In the genomic region with DNA sequence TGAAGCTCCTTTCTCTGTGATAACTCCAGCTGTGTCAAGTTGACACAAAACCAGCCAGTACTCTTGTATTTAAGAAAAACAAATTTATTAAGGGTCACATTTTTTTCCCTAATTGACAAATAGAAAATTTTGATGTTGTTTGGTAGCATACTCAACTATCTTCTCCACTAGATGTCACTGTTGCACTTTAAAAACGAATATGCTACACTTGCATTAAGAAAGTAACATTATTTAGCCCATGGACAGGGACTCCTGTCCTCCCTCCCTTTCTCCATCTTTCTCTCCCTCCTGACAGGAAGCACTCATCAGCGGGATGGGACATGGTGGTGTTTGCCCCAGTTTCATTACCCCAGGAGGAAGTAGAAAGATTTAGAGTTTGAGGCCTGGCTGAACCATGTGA, we compare ENCODE assay signal across 7 mouse cellular contexts. TPM values are rescaled to one million over a fixed set of nuclear protein-coding genes. Genes with fewer than 3 reads are reported as not detected.
A peak's percentile ranks its signal among the peaks of the same experiment; 100 is the strongest.
DNase-seq lines count a peak whose midpoint lies in the region; ATAC-seq and TF ChIP-seq lines count a peak whose summit lies in the region.
"Not testable (repeated sequence)": the region's sequence is repeated elsewhere in the genome, so short reads cannot be mapped to it uniquely, and the experiment has no call there.

No protein-coding gene starts in this region.

- not testable (repeated sequence) for H3K27me3 ChIP-seq in MEL (ENCODE audit: control insufficient read depth in 1 of 2, insufficient read depth in 2 of 2, low read length in 2 of 2); kidney, embryonic 15.5 days

- WGBS in kidney, embryonic 15.5 days, result 4% methylated on average over 2 of the region's 2 CpGs
- 0% methylated on average over 2 of the region's 2 CpGs for WGBS in lung, adult 2 months

- H3K36me3 ChIP-seq in MEL (ENCODE audit: control insufficient read depth in 1 of 2, insufficient read depth in 2 of 2, low read length in 2 of 2); kidney, embryonic 15.5 days: not testable (repeated sequence)

- not testable (repeated sequence) for H3K9ac ChIP-seq in MEL (ENCODE audit: control insufficient read depth, low read depth, low read length, poor library complexity, severe bottlenecking); kidney, embryonic 15.5 days

- 0 out of 2 replicates have a peak, but pooled peaks have one; percentile 60 for ATAC-seq in kidney, embryonic 15.5 days (replicated peaks; ENCODE audit: low FRiP score)

- peak; percentile 77 for TF ChIP-seq RAD21 in MEL (IDR thresholded peaks at IDR 0.05; ENCODE audit: low read depth, low read length)

- H3K79me2 ChIP-seq in MEL (ENCODE audit: control insufficient read depth, insufficient read depth, low read length, poor library complexity), result not testable (repeated sequence)

- not testable (repeated sequence) for H3K4me1 ChIP-seq in MEL (ENCODE audit: control insufficient read depth in 1 of 2, insufficient read depth in 2 of 2, low read length in 2 of 2); kidney, embryonic 15.5 days; lung, adult 2 months (ENCODE audit: control insufficient read depth, insufficient read depth, low read length)

- H3K4me3 ChIP-seq in MEL (ENCODE audit: control insufficient read depth in 1 of 2, insufficient read depth in 1 of 2, low read depth in 2 of 2, low read length in 2 of 2); kidney, embryonic 15.5 days (replicated peaks); lung, adult 2 months (replicated peaks; ENCODE audit: extremely low read depth, low read depth, low read length): not testable (repeated sequence)

- H3K27ac ChIP-seq in MEL (ENCODE audit: control insufficient read depth, low read depth, low read length); kidney, embryonic 15.5 days: not testable (repeated sequence)

- not testable (repeated sequence) for H3K9me3 ChIP-seq in MEL (replicated peaks; ENCODE audit: insufficient read depth, low read length); kidney, embryonic 15.5 days (replicated peaks)

- not testable (repeated sequence) for H3K4me2 ChIP-seq in kidney, embryonic 15.5 days

- peak; percentile 21 to 67 (median 22); a peak in 5 of 6 replicates for TF ChIP-seq CTCF in MEL (IDR thresholded peaks at IDR 0.05 in 2 of 3, conservative IDR thresholded peaks at IDR 0.05 in 1 of 3; ENCODE audit: control insufficient read depth in 1 of 3, insufficient read depth in 1 of 3, low read depth in 2 of 3, low read length in 3 of 3, poor library complexity in 1 of 3, severe bottlenecking in 1 of 3)
- TF ChIP-seq CTCF in lung, adult 2 months (IDR thresholded peaks at IDR 0.05; ENCODE audit: insufficient read depth, low read length), result peak; percentile 32; the same call in 1 of the 2 replicates

- peak; percentile 73 for DNase-seq in MEL (ENCODE audit: low read depth, low spot score)
- peak; percentile 42 for DNase-seq in c-Kit-positive CD71-positive TER-119-negative erythroid progenitor cells, embryonic 14.5 days (ENCODE audit: low read depth)
- DNase-seq in fibroblast of lung, adult 2 months (ENCODE audit: low read depth), result peak; percentile 24
- peak; percentile 68 for DNase-seq in heart, adult 8-10 months (ENCODE audit: low spot score)
- DNase-seq in lung, adult 2 months, result not testable (repeated sequence)
- DNase-seq in naive thymus-derived CD4-positive, alpha-beta T cell, adult 2 months (ENCODE audit: low read depth), result peak; percentile 78

- not testable (repeated sequence) for TF ChIP-seq EP300 in MEL (IDR thresholded peaks at IDR 0.05; ENCODE audit: low read depth in 1 of 2, low read length in 2 of 2)

- not testable (repeated sequence) for TF ChIP-seq POLR2A in MEL (IDR thresholded peaks at IDR 0.05; ENCODE audit: control insufficient read depth in 1 of 2, insufficient read depth in 1 of 2, low read depth in 1 of 2, low read length in 2 of 2, poor library complexity in 1 of 2); lung, adult 2 months (IDR thresholded peaks at IDR 0.05; ENCODE audit: borderline replicate concordance, extremely low read depth, low read depth, low read length)

TF ChIP-seq in MEL, 35 proteins besides CTCF, POLR2A, EP300 and RAD21:
- TF ChIP-seq SMC3 (IDR thresholded peaks at IDR 0.05; ENCODE audit: low read depth, low read length), result peak; percentile 56
- TF ChIP-seq ZC3H11A (IDR thresholded peaks at IDR 0.05; ENCODE audit: low read depth, low read length), result peak; percentile 53
TF ChIP-seq in MEL: peak in this region for 2; not testable (repeated sequence) for 33.

RNA-seq across cellular contexts. Expression of gene Syne2, which starts 31.3 kb away (rescaled TPM):
- 0.10 and 0.15 TPM in 2 replicates for total RNA-seq in MEL (2012; rRNA removed)
- polyA plus RNA-seq in MEL (2012; ENCODE audit: insufficient read depth in 1 of 2, insufficient read length in 2 of 2, low read depth in 1 of 2, low replicate concordance in 2 of 2, missing spikeins in 1 of 2), result under 1 TPM in 1 of 2 experiments, not detected in 1; 0.06 TPM
- 10 to 100 TPM; 32.6 to 39.6 (median 36.4) TPM for total RNA-seq in heart, adult 8-10 months (2022)
- polyA plus RNA-seq in kidney, embryonic 15.5 days (2015; fragmentation: Nextera tagmentation; extraction: Ambion mirVana), result 60.2 and 60.9 TPM in 2 replicates
- 79.1 and 82.0 TPM in 2 replicates for polyA plus RNA-seq in lung, adult 2 months (2012; rRNA removed)

RNA-seq across cellular contexts. Expression of gene Sgpp1, which starts 51.2 kb away (rescaled TPM):
- total RNA-seq in MEL (2012; rRNA removed), result 22.7 and 25.7 TPM in 2 replicates
- 10 to 100 TPM in 1 of 2 experiments, not detected in 1; 28.8 TPM for polyA plus RNA-seq in MEL (2012; ENCODE audit: insufficient read depth in 1 of 2, insufficient read length in 2 of 2, low read depth in 1 of 2, low replicate concordance in 2 of 2, missing spikeins in 1 of 2)
- total RNA-seq in heart, adult 8-10 months (2022), result 10 to 100 TPM; 19.8 to 22.4 (median 21.7) TPM
- 14.1 and 14.3 TPM in 2 replicates for polyA plus RNA-seq in kidney, embryonic 15.5 days (2015; fragmentation: Nextera tagmentation; extraction: Ambion mirVana)
- 31.1 and 35.2 TPM in 2 replicates for polyA plus RNA-seq in lung, adult 2 months (2012; rRNA removed)

Comparison
In these comparisons a context has a peak if more than half of its experiments do, and no peak if none do; other contexts are left out.
1. RNA of gene Syne2, which starts 31.3 kb away (polyA plus RNA-seq): 79.1 to 82.0 TPM in lung, adult 2 months and 60.2 to 60.9 TPM in kidney, embryonic 15.5 days; 0.06 TPM in MEL; every median in the first group is over 10 times any median in the second.